Mouse (Mus musculus) myocyte (in vitro differentiated cells): ENCODE data around the gene Gramd1b. TPM values are rescaled to one million over a fixed set of nuclear protein-coding genes. Genes with fewer than 3 reads are reported as not detected.
"Not testable (repeated sequence)": the region's sequence is repeated elsewhere in the genome, so short reads cannot be mapped to it uniquely, and the experiment has no call there.

Experiments used
- H3K27me3 ChIP-seq: one replicate; pipeline ENCODE4 v1.6.1; 2011; ENCODE audit not compliant: control insufficient read depth, insufficient read depth, insufficient read length
- H3K36me3 ChIP-seq: one replicate; pipeline ENCODE4 v1.6.1; 2011; ENCODE audit not compliant: control insufficient read depth, insufficient read depth
- H3K4me2 ChIP-seq: one replicate; pipeline ENCODE4 v1.6.1; 2011; ENCODE audit warnings: low read depth, control low read depth
- H3K4me3 ChIP-seq: one replicate; pipeline ENCODE4 v1.5.1; 2011; ENCODE audit warnings: mild to moderate bottlenecking, control low read depth, moderate library complexity
- H3K79me2 ChIP-seq: one replicate; pipeline ENCODE4 v1.6.1; 2011; ENCODE audit not compliant: control insufficient read depth, insufficient read depth
- H3ac ChIP-seq: one replicate; pipeline ENCODE4 v1.6.1; 2011; ENCODE audit not compliant: control insufficient read depth, insufficient read length
- CEBPB ChIP-seq: IDR thresholded peaks from 2 replicates; pipeline ENCODE4 v1.6.1; 2011; ENCODE audit warnings: mild to moderate bottlenecking, moderate library complexity; ENCODE audit not compliant: poor library complexity, insufficient read depth, severe bottlenecking
- E2F4 ChIP-seq: IDR thresholded peaks from one replicate; pipeline ENCODE4 v1.6.1; 2011; ENCODE audit warnings: mild to moderate bottlenecking, control low read depth, moderate library complexity; ENCODE audit not compliant: insufficient read depth
- MAX ChIP-seq: IDR thresholded peaks from one replicate; pipeline ENCODE4 v1.6.1; 2011; ENCODE audit warnings: low read depth, mild to moderate bottlenecking, control low read depth
- MYOD1 ChIP-seq, 3 experiments: IDR thresholded peaks; one replicate each; pipeline ENCODE4 v1.6.1; 2011; ENCODE audit warnings: control low read depth in 2 of 3, low read depth in 2 of 3, mild to moderate bottlenecking in 2 of 3, moderate library complexity in 1 of 3; ENCODE audit not compliant: insufficient read length in 2 of 3, control insufficient read depth in 1 of 3
- MYOG ChIP-seq, 3 experiments: IDR thresholded peaks; one replicate each; pipeline ENCODE4 v1.6.1; 2011; ENCODE audit warnings: control low read depth in 2 of 3, low read depth in 2 of 3, mild to moderate bottlenecking in 2 of 3; ENCODE audit not compliant: insufficient read length in 2 of 3, control insufficient read depth in 1 of 3, insufficient read depth in 1 of 3
- POLR2A ChIP-seq: IDR thresholded peaks from one replicate; pipeline ENCODE4 v1.6.1; 2011; ENCODE audit warnings: low read depth, mild to moderate bottlenecking, control low read depth, moderate library complexity; ENCODE audit not compliant: insufficient read length
- POLR2AphosphoS2 ChIP-seq: IDR thresholded peaks from one replicate; pipeline ENCODE4 v1.6.1; 2011; ENCODE audit warnings: low read depth, control low read depth; ENCODE audit not compliant: insufficient read length
- REST ChIP-seq: IDR thresholded peaks from one replicate; pipeline ENCODE4 v1.6.1; 2011; ENCODE audit warnings: mild to moderate bottlenecking, control low read depth, moderate library complexity; ENCODE audit not compliant: insufficient read depth, insufficient read length
- SRF ChIP-seq: IDR thresholded peaks from one replicate; pipeline ENCODE4 v1.6.1; 2011; ENCODE audit warnings: low read depth; ENCODE audit not compliant: control insufficient read depth, insufficient read length
- TCF12 ChIP-seq: IDR thresholded peaks from one replicate; pipeline ENCODE4 v1.6.1; 2011; ENCODE audit warnings: mild to moderate bottlenecking, control low read depth; ENCODE audit not compliant: poor library complexity, insufficient read depth, severe bottlenecking
- TCF3 ChIP-seq: IDR thresholded peaks from one replicate; pipeline ENCODE4 v1.6.1; 2011; ENCODE audit warnings: low read depth, control low read depth; ENCODE audit not compliant: insufficient read length
- USF1 ChIP-seq: IDR thresholded peaks from one replicate; pipeline ENCODE4 v1.6.1; 2011; ENCODE audit warnings: low read depth, mild to moderate bottlenecking, control low read depth, moderate library complexity
- polyA plus RNA-seq: library from polyadenylated mRNA; unstranded; fragments of >200 nt; fragmentation: generic; extraction: Trizol; gene quantifications from one replicate; pipeline ENCODE4 v1.2.1, GENCODE M21; 2012; ENCODE audit warnings: missing spikeins

The Gramd1b gene
- polyA plus RNA-seq, 1 experiment = 33.9 TPM

- Histone ChIP-seq H3K4me2 (no peak overlapping the region), H3K4me3 (no peak overlapping the region), H3ac (no peak overlapping the region), H3K79me2 (no peaks in the 10 kb centered on the region), H3K36me3 (no peaks in the 10 kb centered on the region), H3K27me3 (no peaks in the 10 kb centered on the region)
- TF ChIP-seq MYOG (IDR thresholded peaks at IDR 0.05; ENCODE audit: control insufficient read depth in 1 of 3, insufficient read depth in 1 of 3, insufficient read length in 2 of 3, low read depth in 2 of 3) = no peak
- no peak for TF ChIP-seq POLR2AphosphoS2
- no peak for TF ChIP-seq MAX
- no peak for TF ChIP-seq E2F4
- TF ChIP-seq USF1 = no peak
- TF ChIP-seq POLR2A = no peak
These were observed 25.5 kb downstream of the Gramd1b start for GRCm38 (mm10) chr9:40505471-40506312.

GRCm38 (mm10) chr9:40504886-40505285, 26.3 kb downstream of the Gramd1b start:
- H3K27me3 ChIP-seq = no peaks in the 10 kb centered on the region
- H3ac ChIP-seq = no peak overlapping the region
- H3K79me2 ChIP-seq = no peaks in the 10 kb centered on the region
- H3K4me3 ChIP-seq = no peak overlapping the region
- H3K4me2 ChIP-seq = no peak overlapping the region
- TF ChIP-seq MAX = no peak
- TF ChIP-seq USF1 = no peak
- TF ChIP-seq SRF = no peak
- TF ChIP-seq REST = no peak
- TF ChIP-seq MYOD1 (IDR thresholded peaks at IDR 0.05; ENCODE audit: control insufficient read depth in 1 of 3, insufficient read length in 2 of 3, low read depth in 2 of 3) = no peak
- no peak for TF ChIP-seq POLR2A
- TF ChIP-seq CEBPB = no peak
- TF ChIP-seq TCF3 = no peak
- TF ChIP-seq TCF12 = no peak
- TF ChIP-seq E2F4 = no peak
- TF ChIP-seq MYOG (IDR thresholded peaks at IDR 0.05; ENCODE audit: control insufficient read depth in 1 of 3, insufficient read depth in 1 of 3, insufficient read length in 2 of 3, low read depth in 2 of 3) = no peak
- TF ChIP-seq POLR2AphosphoS2 = no peak
- no peaks in the 10 kb centered on the region for H3K36me3 ChIP-seq

DNA sequence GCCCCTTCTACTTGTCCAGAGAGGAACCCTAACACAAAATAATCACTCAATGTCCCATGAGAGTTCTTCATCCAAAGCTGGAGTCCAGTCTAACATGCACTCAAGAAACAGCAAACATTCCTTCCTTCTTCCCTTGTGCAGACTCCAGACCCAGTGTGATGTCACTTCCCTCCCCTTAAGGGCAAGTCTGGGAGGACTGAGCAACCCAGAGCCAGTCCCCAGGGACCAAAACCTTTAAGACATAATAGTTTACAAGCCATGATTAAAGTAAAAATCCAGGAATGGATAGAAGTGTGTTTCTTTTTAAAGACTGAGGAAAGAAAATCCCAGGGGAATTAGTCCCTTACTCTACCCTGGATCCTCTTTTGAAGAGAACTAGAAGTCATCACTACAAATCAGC, 30.5 kb downstream of the Gramd1b start:
- TF ChIP-seq CEBPB (no peak), MAX (no peak), MYOD1 (IDR thresholded peaks at IDR 0.05; ENCODE audit: control insufficient read depth in 1 of 3, insufficient read length in 2 of 3, low read depth in 2 of 3) (no peak), POLR2AphosphoS2 (no peak), MYOG (IDR thresholded peaks at IDR 0.05; ENCODE audit: control insufficient read depth in 1 of 3, insufficient read depth in 1 of 3, insufficient read length in 2 of 3, low read depth in 2 of 3) (no peak), USF1 (no peak), SRF (no peak), E2F4 (no peak), POLR2A (no peak)
- no peak overlapping the region for H3K4me3 ChIP-seq

GRCm38 (mm10) chr9:40482351-40483084, 48.7 kb downstream of the Gramd1b start:
- H3K36me3 ChIP-seq, H3K79me2 ChIP-seq, H3ac ChIP-seq, H3K4me2 ChIP-seq, H3K27me3 ChIP-seq, H3K4me3 ChIP-seq: not testable (repeated sequence)

More for the DNA sequence above, 30.5 kb downstream of the Gramd1b start:
- Histone ChIP-seq H3K79me2 (no peaks in the 10 kb centered on the region), H3K4me2 (no peak overlapping the region), H3K36me3 (no peaks in the 10 kb centered on the region), H3ac (no peak overlapping the region), H3K27me3 (no peaks in the 10 kb centered on the region)

- H3K36me3 ChIP-seq = no peaks in the 10 kb centered on the region
- no peak overlapping the region for H3K4me3 ChIP-seq
- H3K4me2 ChIP-seq = no peak overlapping the region
- H3ac ChIP-seq = no peak overlapping the region
- TF ChIP-seq MAX (no peak), REST (no peak), POLR2AphosphoS2 (no peak), TCF3 (no peak), SRF (no peak), POLR2A (no peak)
- no peaks in the 10 kb centered on the region for H3K27me3 ChIP-seq
- H3K79me2 ChIP-seq = no peaks in the 10 kb centered on the region
These were observed 49.9 kb downstream of the Gramd1b start for GRCm38 (mm10) chr9:40481271-40481670.
